Mouse (Mus musculus): ENCODE data around the gene Ncbp3.

Gene Ncbp3

GRCm38 (mm10) chr11:73090283-73090682, 42.7 kb downstream of the Ncbp3 start, which contains the start of gene Itgae:
Gene Itgae, plus strand, starts transcription at chr11:73090583.
- no peak for DNase-seq

- no peak for DNase-seq
Observed at GRCm38 (mm10) chr11:73090826-73091225, 43.2 kb downstream of the Ncbp3 start.

GRCm38 (mm10) chr11:73092057-73092456, 44.5 kb downstream of the Ncbp3 start:
- DNase-seq, result no peak

GRCm38 (mm10) chr11:73092877-73093276, 45.3 kb downstream of the Ncbp3 start:
- DNase-seq, result no peak

GRCm38 (mm10) chr11:73094231-73094995, 46.8 kb downstream of the Ncbp3 start:
- DNase-seq, result no peak

- DNase-seq, result no peak
Observed at GRCm38 (mm10) chr11:73098860-73099259, 51.3 kb downstream of the Ncbp3 start.

GRCm38 (mm10) chr11:73099976-73100750, 52.6 kb downstream of the Ncbp3 start:
- no peak for DNase-seq

GRCm38 (mm10) chr11:73101308-73101707, 53.7 kb downstream of the Ncbp3 start:
- DNase-seq, result no peak

GRCm38 (mm10) chr11:73105246-73105645, 57.7 kb downstream of the Ncbp3 start:
- no peak for DNase-seq

GRCm38 (mm10) chr11:73107358-73107757, 59.8 kb downstream of the Ncbp3 start:
- peak; percentile 17 for DNase-seq

GRCm38 (mm10) chr11:73108195-73108897, 60.8 kb downstream of the Ncbp3 start:
- no peak for DNase-seq

- DNase-seq, result no peak
Observed at GRCm38 (mm10) chr11:73108898-73109625, 61.5 kb downstream of the Ncbp3 start.

- DNase-seq, result no peak
Observed at GRCm38 (mm10) chr11:73109941-73110340, 62.4 kb downstream of the Ncbp3 start.

- no peak for DNase-seq
Observed at GRCm38 (mm10) chr11:73111414-73111813, 63.8 kb downstream of the Ncbp3 start.

- DNase-seq, result no peak
Observed at GRCm38 (mm10) chr11:73126495-73126894, 78.9 kb downstream of the Ncbp3 start.

- no peak for DNase-seq
Observed at GRCm38 (mm10) chr11:73131020-73131419, 83.4 kb downstream of the Ncbp3 start.

GRCm38 (mm10) chr11:73132999-73133398, 85.4 kb downstream of the Ncbp3 start:
- no peak for DNase-seq

GRCm38 (mm10) chr11:73134222-73134621, 86.6 kb downstream of the Ncbp3 start:
- DNase-seq, result no peak

- no peak for DNase-seq
Observed at GRCm38 (mm10) chr11:73136587-73136986, 89.0 kb downstream of the Ncbp3 start.

GRCm38 (mm10) chr11:73137116-73137515, 89.5 kb downstream of the Ncbp3 start:
- no peak for DNase-seq

- DNase-seq, result peak; percentile 84
Observed at GRCm38 (mm10) chr11:73137591-73138501, 90.3 kb downstream of the Ncbp3 start, which contains the start of gene Haspin. Gene Haspin, minus strand, starts transcription at chr11:73138294.

Measured in cerebellum, adult 9-10 months (tissue).